Mouse (Mus musculus): ENCODE data around the gene Foxp1. TPM values are rescaled to one million over a fixed set of nuclear protein-coding genes. Genes with fewer than 3 reads are reported as not detected.

Foxp1 gene
- polyA plus RNA-seq, 1 experiment from 2014 or later: 18.9 TPM

GRCm38 (mm10) chr6:99302662-99303435, 219.7 kb downstream of the Foxp1 start:
- Histone ChIP-seq H3K4me1 (ENCODE audit: insufficient read depth) (no peaks in the 10 kb centered on the region; the same call in 1 of the 2 replicates), H3K4me2 (ENCODE audit: low read depth, low read length) (no peak overlapping the region), H3K9ac (replicated peaks) (no peak overlapping the region), H3K27me3 (ENCODE audit: insufficient read depth, low read length) (no peaks in the 10 kb centered on the region), H3K4me3 (ENCODE audit: low read depth, low read length) (no peak overlapping the region), H3K36me3 (replicated peaks; ENCODE audit: insufficient read depth, low read length) (no peaks in the 10 kb centered on the region), H3K27ac (ENCODE audit: low read depth) (peak overlapping the region; percentile 45; the same call in 1 of the 2 replicates), H3K9me3 (ENCODE audit: low read length) (no peaks in the 10 kb centered on the region)
- TF ChIP-seq CTCF (IDR thresholded peaks at IDR 0.05; ENCODE audit: low read depth): no peak
- no peak for TF ChIP-seq EP300 (IDR thresholded peaks at IDR 0.05; ENCODE audit: low read depth)
- WGBS (ENCODE audit: insufficient replicate concordance): 66% methylated on average over 6 of the region's 6 CpGs
- no peak for DNase-seq
- no peak for ATAC-seq

DNA sequence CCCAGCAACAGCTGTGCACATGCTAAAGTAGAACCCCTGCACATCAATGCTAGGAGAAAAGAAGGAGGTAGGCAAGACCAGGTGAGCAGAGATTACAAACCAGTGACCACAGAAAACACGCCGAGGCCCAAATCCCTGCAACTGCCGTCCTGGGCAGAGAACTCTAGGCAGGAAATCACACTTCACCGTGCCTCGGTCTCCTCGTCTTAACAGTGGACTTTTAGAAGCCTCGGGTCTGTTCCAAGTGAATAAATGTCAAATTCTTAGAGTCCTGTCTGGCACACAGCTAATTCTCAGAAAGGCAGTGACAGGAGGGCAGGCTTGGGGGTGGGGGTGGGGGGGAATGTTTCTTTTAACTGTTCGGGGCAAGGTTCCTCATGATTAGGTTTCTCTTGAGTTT, 220.6 kb downstream of the Foxp1 start:
- peak overlapping the region; percentile 16; the same call in 1 of the 2 replicates for H3K27ac ChIP-seq (ENCODE audit: low read depth)
- no peaks in the 10 kb centered on the region for H3K36me3 ChIP-seq (replicated peaks; ENCODE audit: insufficient read depth, low read length)
- WGBS (ENCODE audit: insufficient replicate concordance): 70% methylated on average over 8 of the region's 8 CpGs
- H3K9me3 ChIP-seq (ENCODE audit: low read length): no peaks in the 10 kb centered on the region
- no peak overlapping the region for H3K4me2 ChIP-seq (ENCODE audit: low read depth, low read length)
- no peaks in the 10 kb centered on the region for H3K27me3 ChIP-seq (ENCODE audit: insufficient read depth, low read length)
- no peak overlapping the region for H3K9ac ChIP-seq (replicated peaks)
- ATAC-seq (no peak), DNase-seq (no peak)
- H3K4me3 ChIP-seq (ENCODE audit: low read depth, low read length): no peak overlapping the region
- H3K4me1 ChIP-seq (ENCODE audit: insufficient read depth): no peaks in the 10 kb centered on the region; the same call in 1 of the 2 replicates
- TF ChIP-seq EP300 (IDR thresholded peaks at IDR 0.05; ENCODE audit: low read depth) (no peak), CTCF (IDR thresholded peaks at IDR 0.05; ENCODE audit: low read depth) (no peak)

GRCm38 (mm10) chr6:99300235-99300634, 222.3 kb downstream of the Foxp1 start:
- TF ChIP-seq CTCF (IDR thresholded peaks at IDR 0.05; ENCODE audit: low read depth) (no peak), EP300 (IDR thresholded peaks at IDR 0.05; ENCODE audit: low read depth) (no peak)
- Histone ChIP-seq H3K4me1 (ENCODE audit: insufficient read depth) (no peaks in the 10 kb centered on the region; the same call in 1 of the 2 replicates), H3K9me3 (ENCODE audit: low read length) (no peaks in the 10 kb centered on the region), H3K36me3 (replicated peaks; ENCODE audit: insufficient read depth, low read length) (no peaks in the 10 kb centered on the region), H3K9ac (replicated peaks) (no peak overlapping the region), H3K27ac (ENCODE audit: low read depth) (peak overlapping the region; percentile 26; the same call in 1 of the 2 replicates), H3K4me3 (ENCODE audit: low read depth, low read length) (no peak overlapping the region), H3K4me2 (ENCODE audit: low read depth, low read length) (no peak overlapping the region), H3K27me3 (ENCODE audit: insufficient read depth, low read length) (no peaks in the 10 kb centered on the region)
- ATAC-seq: no peak
- WGBS (ENCODE audit: insufficient replicate concordance): 75% methylated on average over 6 of the region's 6 CpGs
- no peak for DNase-seq

DNA sequence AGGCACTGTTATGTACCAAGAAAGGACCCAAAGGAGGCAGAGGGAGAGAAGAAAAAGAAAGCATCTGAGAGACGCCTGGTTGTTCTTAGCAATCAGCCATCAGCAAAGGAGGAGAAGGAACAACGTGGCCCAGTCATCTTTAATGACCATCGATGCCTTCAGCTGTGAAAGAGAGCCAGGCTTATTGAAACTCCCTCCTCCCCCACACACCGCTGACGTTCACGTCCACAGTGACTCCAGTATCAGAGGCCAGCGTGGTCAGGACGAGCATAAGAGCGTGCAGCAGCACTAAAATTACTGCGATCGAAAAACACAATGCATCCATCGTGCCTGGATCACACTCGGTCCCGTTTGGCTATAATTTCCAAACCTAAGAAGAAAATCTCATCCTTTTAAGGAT, 223.3 kb downstream of the Foxp1 start:
- no peak overlapping the region for H3K9ac ChIP-seq (replicated peaks)
- no peaks in the 10 kb centered on the region for H3K9me3 ChIP-seq (ENCODE audit: low read length)
- H3K4me2 ChIP-seq (ENCODE audit: low read depth, low read length): no peak overlapping the region
- ATAC-seq (no peak), DNase-seq (no peak)
- TF ChIP-seq EP300 (IDR thresholded peaks at IDR 0.05; ENCODE audit: low read depth): no peak
- TF ChIP-seq CTCF (IDR thresholded peaks at IDR 0.05; ENCODE audit: low read depth): no peak
- no peaks in the 10 kb centered on the region; the same call in 1 of the 2 replicates for H3K4me1 ChIP-seq (ENCODE audit: insufficient read depth)
- no peak overlapping the region for H3K4me3 ChIP-seq (ENCODE audit: low read depth, low read length)
- 77% methylated on average over 14 of the region's 14 CpGs for WGBS (ENCODE audit: insufficient replicate concordance)
- H3K27me3 ChIP-seq (ENCODE audit: insufficient read depth, low read length): no peaks in the 10 kb centered on the region
- no peaks in the 10 kb centered on the region for H3K36me3 ChIP-seq (replicated peaks; ENCODE audit: insufficient read depth, low read length)
- H3K27ac ChIP-seq (ENCODE audit: low read depth): no peak overlapping the region

DNA sequence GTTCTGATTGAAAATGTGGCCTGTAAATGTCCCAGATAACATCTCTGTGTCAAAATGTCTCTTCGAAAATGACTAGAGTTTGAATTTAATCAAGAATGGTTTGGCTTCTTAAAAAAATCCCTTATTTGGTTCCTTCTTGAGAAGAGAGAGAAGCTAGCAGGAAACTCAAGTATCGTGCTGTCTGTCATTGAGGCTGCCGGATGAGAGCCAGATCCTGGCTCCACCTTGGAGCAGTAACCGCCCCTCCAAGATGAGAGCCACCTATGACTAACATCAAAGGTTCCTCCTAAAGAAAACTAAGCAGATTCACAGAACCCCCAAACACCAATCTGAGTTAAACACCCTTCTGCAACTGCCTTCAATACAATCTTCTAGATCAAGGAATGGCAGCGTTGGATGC, 225.0 kb downstream of the Foxp1 start:
- H3K27ac ChIP-seq (ENCODE audit: low read depth): no peak overlapping the region
- no peak overlapping the region for H3K4me3 ChIP-seq (ENCODE audit: low read depth, low read length)
- no peak overlapping the region for H3K9ac ChIP-seq (replicated peaks)
- ATAC-seq: no peak
- H3K27me3 ChIP-seq (ENCODE audit: insufficient read depth, low read length): no peaks in the 10 kb centered on the region
- H3K9me3 ChIP-seq (ENCODE audit: low read length): no peaks in the 10 kb centered on the region
- no peak for DNase-seq
- TF ChIP-seq CTCF (IDR thresholded peaks at IDR 0.05; ENCODE audit: low read depth): no peak
- no peak for TF ChIP-seq EP300 (IDR thresholded peaks at IDR 0.05; ENCODE audit: low read depth)
- 76% methylated on average over 5 of the region's 5 CpGs for WGBS (ENCODE audit: insufficient replicate concordance)
- H3K4me1 ChIP-seq (ENCODE audit: insufficient read depth): no peaks in the 10 kb centered on the region; the same call in 1 of the 2 replicates
- H3K4me2 ChIP-seq (ENCODE audit: low read depth, low read length): no peak overlapping the region
- no peaks in the 10 kb centered on the region for H3K36me3 ChIP-seq (replicated peaks; ENCODE audit: insufficient read depth, low read length)

DNA sequence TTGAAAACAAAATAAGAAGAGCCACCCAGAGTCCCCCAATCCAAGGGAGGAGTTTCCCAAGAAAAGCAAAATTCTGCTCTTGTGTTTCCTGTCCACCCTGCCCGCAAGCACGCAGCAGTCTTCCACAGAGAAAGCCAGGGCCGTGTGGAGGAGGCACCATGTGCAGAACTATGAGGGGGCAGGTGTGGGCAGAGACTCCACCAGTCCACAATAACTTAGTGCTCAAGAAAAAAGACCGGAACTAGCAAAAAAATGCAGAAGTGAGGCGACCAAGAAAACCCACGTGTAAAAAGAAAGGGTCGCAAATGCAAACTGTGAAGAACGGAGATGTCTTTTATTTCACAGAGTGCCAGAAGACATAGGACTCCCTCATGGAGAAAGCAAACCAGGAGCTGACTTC, 227.0 kb downstream of the Foxp1 start:
- no peaks in the 10 kb centered on the region for H3K36me3 ChIP-seq (replicated peaks; ENCODE audit: insufficient read depth, low read length)
- H3K4me3 ChIP-seq (ENCODE audit: low read depth, low read length): no peak overlapping the region
- H3K9ac ChIP-seq (replicated peaks): no peak overlapping the region
- H3K9me3 ChIP-seq (ENCODE audit: low read length): no peaks in the 10 kb centered on the region
- H3K4me1 ChIP-seq (ENCODE audit: insufficient read depth): no peaks in the 10 kb centered on the region
- ATAC-seq (no peak), DNase-seq (no peak)
- no peak overlapping the region for H3K4me2 ChIP-seq (ENCODE audit: low read depth, low read length)
- no peaks in the 10 kb centered on the region for H3K27me3 ChIP-seq (ENCODE audit: insufficient read depth, low read length)
- H3K27ac ChIP-seq (ENCODE audit: low read depth): peak overlapping the region; percentile 29; the same call in 1 of the 2 replicates
- WGBS (ENCODE audit: insufficient replicate concordance): 36% methylated on average over 8 of the region's 8 CpGs
- no peak for TF ChIP-seq EP300 (IDR thresholded peaks at IDR 0.05; ENCODE audit: low read depth)
